Mouse (Mus musculus): ENCODE data around the gene 2610021A01Rik.
"Not testable (repeated sequence)": the region's sequence is repeated elsewhere in the genome, so short reads cannot be mapped to it uniquely, and the experiment has no call there.

The 2610021A01Rik gene

GRCm38 (mm10) chr7:41599034-41599813 is at the start of gene 2610021A01Rik:
Gene 2610021A01Rik (plus strand): TSS chr7:41599230.
- DNase-seq: peak; percentile 90

- no peak for DNase-seq
Measured at GRCm38 (mm10) chr7:41560681-41561080, 38.3 kb upstream of the 2610021A01Rik start.

- DNase-seq: not testable (repeated sequence)
Measured at GRCm38 (mm10) chr7:41573562-41573961, 25.5 kb upstream of the 2610021A01Rik start, which contains the start of gene Gm6871. Gene Gm6871 (minus strand): TSS chr7:41573662.

- DNase-seq: no peak
Measured at GRCm38 (mm10) chr7:41577956-41578355, 21.1 kb upstream of the 2610021A01Rik start.

- DNase-seq: no peak
Measured at GRCm38 (mm10) chr7:41582028-41582427, 17.0 kb upstream of the 2610021A01Rik start.

- DNase-seq: not testable (repeated sequence)
Measured at GRCm38 (mm10) chr7:41587831-41588230, 11.2 kb upstream of the 2610021A01Rik start.

- no peak for DNase-seq
Measured at GRCm38 (mm10) chr7:41598615-41599014, 415 bp upstream of the 2610021A01Rik start.

- DNase-seq: no peak
Measured at GRCm38 (mm10) chr7:41599932-41600548, 1.0 kb downstream of the 2610021A01Rik start.

GRCm38 (mm10) chr7:41611654-41612053 is 12.6 kb downstream of the 2610021A01Rik start:
- DNase-seq: peak; percentile 12

GRCm38 (mm10) chr7:41616241-41616640 is 17.2 kb downstream of the 2610021A01Rik start:
- DNase-seq: not testable (repeated sequence)

GRCm38 (mm10) chr7:41632409-41633220 is 33.6 kb downstream of the 2610021A01Rik start, which contains the start of gene Zfp788:
Gene Zfp788 (plus strand): TSS chr7:41633203.
- peak; percentile 88 for DNase-seq

- peak; percentile 87 for DNase-seq
Measured at GRCm38 (mm10) chr7:41633221-41633984, 34.4 kb downstream of the 2610021A01Rik start.

- not testable (repeated sequence) for DNase-seq
Measured at GRCm38 (mm10) chr7:41674326-41674725, 75.3 kb downstream of the 2610021A01Rik start.

All from liver (tissue).